Mouse (Mus musculus) megakaryocyte-erythroid progenitor cell, adult 5-6 weeks (primary cell): ENCODE data around the gene Copa. TPM values are rescaled to one million over a fixed set of nuclear protein-coding genes. Genes with fewer than 3 reads are reported as not detected.
A peak's percentile ranks its signal among the peaks of the same experiment; 100 is the strongest.

Experiments
- ATAC-seq: replicated peaks from 2 replicates; pipeline ENCODE4 v1.8.0; 2016; ENCODE audit warnings: mild to moderate bottlenecking, inconsistent platforms; ENCODE audit not compliant: severe bottlenecking, poor library complexity, low FRiP score, low TSS enrichment
- total RNA-seq, 2 experiments: library from RNA; stranded (forward) in 1 of 2; stranded (reverse) in 1 of 2; fragments of 200-1000, 215-1000 nt in 1 of 2; fragments of >200 nt in 1 of 2; fragmentation: Nextera tagmentation in 1 of 2; gene quantifications; 2 replicates each; pipeline ENCODE4 v1.2.3; 2014 to 2017

Copa gene
- total RNA-seq, 2 experiments from 2014 or later = 107 to 114 TPM

DNA sequence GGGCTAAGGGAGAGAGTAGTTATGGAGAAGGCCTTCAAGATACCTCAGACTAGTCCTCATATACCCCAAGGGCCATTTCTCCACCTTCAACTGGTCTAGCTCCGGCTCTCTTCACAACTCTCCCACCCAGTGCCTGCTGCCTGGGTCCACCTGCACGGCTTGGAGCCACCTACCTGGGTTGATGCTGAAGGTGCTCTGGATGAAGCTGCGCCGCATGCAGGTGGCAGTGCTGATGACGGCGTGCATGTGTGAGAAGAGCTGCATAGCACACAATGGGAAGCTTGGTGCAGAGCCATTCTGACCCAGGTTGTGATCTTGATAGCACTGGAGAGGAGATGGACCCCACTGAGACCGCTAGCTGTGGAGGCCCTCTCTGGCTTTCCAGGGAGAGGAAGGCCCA is 9.7 kb upstream of the Copa start:
- no peak for ATAC-seq

DNA sequence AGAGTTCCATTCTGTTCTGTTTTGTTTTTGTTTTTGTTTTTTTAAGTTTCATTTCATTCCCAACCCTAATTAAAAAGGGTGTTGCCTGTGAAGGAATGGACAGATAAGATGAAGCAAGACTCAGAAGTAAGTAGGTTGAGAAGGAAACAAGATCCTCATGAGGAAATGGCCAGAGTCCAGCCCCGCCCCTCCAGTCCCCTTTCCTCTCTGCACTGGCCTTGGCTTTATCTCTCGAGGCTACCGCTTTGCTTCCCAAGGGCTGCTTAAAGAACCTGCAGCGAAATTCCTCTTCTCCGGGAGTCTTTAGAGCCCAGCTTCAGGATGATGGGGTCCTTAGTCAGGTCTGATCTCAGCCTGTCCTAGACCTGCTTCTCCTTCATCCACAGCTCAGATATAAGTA is 4.3 kb upstream of the Copa start:
- ATAC-seq = no peak

DNA sequence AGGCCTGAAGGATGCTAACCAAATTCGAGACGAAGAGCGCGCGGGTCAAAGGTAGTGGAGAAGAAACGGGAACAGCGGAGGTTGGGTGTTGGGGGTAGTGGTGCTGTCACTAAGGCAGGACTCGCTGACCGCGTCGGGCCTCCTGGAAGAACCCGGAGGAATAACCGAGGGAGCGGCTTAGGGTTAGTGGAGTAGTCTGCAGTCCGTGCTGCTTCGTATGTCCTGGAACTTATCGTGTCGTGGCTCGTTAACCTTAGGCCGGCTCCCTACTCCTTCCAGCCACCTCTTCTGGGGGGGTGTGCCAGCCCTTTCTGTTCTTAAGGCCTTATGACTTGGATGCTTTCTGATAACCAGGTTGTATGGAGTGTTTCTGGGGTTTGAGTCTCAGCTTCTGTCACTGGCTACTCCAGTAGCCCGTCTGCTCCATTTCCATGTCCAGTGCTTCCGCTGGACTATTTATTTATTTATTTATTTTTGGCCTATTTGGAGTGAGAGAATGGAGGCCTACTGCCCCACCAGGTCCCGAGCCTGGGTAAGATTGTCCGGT is 643 bp downstream of the Copa start:
- ATAC-seq = peak; percentile 69

DNA sequence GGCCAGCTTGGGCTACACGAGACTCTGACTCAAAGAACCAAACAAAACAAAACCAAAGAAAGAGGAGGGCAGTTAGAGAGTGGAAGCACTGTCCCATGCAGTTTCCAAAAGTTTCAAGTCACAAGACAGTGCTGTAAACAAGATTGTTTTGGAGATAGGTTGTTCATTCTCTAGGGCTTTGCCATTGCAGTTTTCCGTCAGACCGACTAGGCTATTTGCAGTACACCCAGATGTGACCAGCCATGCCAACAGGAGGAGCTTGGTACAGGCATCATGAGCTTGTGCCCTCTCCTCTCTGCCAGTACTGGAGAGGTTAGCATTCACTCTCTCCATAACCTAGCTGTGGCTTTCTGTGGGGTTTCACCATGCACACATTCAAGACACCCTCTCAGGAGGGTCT is 11.2 kb downstream of the Copa start:
- no peak for ATAC-seq

DNA sequence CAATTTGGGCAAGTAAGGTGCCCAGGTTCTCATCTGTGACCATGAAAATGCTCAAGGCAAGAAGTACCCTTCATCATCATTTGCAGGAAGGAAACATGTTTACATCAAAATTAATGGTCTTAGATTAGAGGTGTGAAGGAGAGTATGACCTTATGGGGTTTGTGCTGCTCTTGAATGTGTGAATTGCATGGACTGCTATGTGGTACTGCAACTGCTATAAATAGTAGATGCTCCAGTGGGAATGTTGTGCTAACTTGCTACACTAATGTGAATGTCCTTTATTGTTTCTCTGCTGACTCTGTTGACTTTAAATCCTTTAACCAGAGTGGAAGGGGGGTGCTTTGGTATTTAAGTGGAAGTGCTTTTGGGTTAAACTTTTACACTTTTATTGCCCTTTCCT is 12.0 kb downstream of the Copa start:
- ATAC-seq = no peak

DNA sequence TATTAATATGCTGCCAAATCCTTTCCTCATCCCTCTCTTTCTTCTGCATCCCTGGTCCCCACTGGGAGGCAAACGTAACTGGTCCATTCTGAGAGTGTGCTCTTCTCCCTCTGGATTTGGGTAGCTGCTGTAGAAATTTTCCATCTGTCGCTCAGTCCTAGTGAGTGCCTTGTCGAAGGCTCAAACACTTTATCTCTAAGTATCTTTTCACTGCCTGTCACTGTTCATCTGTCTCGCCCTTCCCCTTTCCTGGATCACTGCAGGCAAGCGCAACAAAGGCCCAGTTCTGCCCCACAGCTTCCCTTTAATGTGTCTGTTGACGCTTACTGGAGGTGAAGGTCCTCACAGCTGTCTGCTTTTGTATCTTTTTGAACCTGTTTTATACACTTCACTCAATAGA is 12.9 kb downstream of the Copa start:
- ATAC-seq = no peak

DNA sequence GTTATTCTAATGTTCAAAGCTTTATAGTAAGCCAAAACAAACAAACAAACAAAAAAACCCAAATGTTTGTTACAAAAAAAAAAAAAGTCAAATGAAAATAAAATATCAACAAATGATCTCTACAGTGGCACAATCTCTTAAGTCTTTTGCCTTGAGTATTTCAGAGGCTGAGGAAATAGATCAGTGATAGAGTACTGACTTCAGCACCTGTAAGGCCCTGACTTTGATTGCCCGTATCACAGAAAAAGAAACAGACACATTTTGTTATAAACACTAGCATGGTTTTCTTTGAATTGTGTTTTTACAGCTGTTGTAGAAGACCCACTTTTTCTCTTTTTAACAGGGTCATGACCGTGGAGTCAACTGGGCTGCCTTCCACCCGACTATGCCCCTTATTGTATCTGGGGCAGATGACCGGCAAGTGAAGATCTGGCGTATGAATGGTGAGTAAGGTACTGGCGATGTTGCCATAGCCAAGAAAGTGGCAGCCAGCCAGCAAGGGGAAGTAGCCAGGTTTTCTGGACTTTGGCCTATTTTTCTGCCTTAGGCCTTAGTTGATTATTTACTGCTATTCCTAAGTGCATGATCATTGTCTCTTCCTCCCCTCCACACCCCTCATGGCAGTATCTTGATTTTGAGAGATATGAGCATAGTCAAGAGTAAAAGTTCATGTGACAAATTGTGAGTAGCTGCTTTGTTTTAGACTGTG is 17.1 kb downstream of the Copa start:
- ATAC-seq = no peak

DNA sequence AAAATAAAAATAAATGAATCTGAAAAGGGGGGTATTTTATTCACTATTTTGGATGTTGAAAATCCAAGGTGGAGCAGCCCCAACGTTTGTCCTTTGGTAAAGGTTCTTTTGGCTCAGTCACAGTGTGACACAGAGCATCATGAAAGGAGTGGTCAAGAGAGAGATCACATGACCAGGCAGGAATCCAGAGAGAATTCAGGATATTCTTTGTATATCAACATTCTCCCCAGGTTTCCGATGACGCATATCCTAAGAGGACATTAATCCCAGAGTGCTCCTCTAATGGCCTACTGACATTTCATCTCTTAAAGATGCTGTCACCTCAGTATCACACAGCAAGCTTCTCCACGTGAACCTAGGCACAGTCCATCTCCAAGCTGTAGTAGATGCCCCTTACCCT is 21.3 kb downstream of the Copa start:
- no peak for ATAC-seq

DNA sequence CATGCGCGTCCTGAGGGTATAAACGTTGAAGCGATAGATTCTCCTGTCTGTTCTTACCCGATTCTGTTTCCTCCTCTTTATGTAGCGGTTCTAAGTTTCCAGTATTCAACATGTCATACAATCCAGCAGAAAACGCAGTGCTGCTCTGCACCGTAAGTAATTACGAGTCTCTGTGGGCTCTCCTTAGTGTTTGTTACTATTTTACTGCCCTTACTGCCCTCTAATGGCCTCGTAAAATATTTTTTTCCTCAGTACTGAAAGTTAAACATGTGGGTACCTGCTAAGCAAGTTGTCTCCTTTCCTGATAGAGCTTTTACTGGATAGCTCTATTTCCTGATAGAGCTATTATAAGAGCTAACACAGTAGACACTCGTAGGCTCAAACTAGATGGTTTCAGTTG is 22.8 kb downstream of the Copa start:
- ATAC-seq = no peak

DNA sequence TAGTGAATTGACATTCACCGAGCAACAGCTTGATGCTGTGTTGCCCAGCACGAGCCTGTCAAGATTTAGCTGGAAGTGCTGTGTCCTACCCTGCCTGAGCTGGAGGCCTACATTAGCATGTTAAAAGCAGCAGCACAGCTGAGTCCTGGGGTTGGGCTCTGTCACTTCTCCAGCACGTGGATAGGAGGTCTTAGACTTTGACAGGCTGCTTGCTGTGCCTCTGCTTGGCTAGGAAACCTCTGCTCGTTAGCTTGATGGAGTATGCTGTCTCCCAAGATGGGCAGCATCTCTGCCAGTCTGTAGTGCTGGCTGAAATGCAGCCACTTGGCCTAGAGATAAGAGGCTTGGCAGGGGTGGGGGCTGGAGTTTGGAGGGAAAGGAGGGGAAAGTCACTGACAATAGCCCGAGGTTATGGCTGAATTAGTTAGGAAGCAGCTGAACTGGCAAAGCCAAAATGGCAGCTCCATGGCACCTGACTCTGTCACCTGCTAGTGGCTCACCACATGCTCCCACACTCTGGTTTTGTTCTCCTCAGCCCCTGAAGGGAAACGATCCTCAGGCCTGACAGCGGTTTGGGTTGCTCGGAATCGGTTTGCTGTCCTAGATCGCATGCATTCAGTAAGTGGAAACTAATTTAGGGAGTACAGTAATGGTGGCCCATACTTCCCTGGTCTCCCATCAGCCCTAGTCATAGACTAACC is 25.6 kb downstream of the Copa start:
- no peak for ATAC-seq

DNA sequence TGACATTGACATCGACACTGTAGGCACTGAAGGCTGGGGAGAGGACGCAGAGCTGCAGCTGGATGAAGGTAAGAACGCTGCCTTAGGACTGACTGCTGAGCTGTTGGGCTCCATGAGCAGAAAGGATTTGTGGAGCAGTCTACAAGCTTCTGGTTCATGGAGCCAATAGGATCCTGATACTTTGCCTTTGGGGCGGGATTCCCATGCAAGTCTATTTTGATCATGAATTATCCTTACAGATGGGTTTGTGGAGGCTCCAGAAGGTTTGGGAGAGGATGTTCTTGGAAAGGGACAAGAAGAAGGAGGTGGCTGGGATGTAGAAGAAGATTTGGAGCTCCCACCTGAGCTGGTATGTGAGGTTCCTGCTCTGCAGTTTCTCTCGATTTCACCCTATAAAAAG is 34.6 kb downstream of the Copa start:
- ATAC-seq = no peak

DNA sequence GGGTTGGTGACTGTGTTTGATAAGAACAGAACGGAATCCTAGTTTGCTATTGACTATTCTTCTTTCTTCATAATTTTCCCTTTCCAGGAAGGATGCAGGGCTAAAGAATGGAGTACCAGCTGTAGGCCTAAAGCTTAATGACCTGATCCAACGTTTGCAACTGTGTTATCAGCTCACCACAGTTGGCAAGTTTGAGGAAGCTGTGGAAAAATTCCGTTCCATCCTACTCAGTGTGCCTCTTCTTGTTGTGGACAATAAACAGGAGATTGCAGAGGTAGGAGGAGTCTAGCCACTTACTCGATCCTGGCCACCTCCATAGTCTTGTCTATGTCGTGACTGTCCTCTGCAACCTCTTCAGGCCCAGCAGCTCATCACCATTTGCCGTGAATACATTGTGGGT is 36.8 kb downstream of the Copa start:
- ATAC-seq = no peak

DNA sequence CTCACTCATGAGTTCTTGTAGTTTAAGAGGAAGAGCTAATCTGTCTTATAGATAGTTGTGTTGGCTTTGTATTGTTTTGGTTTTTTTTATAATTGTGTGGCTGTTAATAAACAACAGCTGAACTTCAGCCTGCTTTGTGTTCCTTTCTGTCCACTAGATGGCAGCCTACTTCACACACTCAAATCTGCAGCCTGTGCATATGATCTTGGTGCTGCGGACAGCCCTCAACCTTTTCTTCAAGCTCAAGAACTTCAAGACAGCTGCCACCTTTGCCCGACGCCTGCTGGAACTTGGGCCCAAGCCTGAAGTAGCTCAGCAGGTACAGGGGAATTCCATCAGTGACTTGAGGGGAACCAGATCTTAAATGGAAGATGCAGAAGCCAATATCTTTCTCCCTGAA is 37.4 kb downstream of the Copa start:
- peak; percentile 76 for ATAC-seq

DNA sequence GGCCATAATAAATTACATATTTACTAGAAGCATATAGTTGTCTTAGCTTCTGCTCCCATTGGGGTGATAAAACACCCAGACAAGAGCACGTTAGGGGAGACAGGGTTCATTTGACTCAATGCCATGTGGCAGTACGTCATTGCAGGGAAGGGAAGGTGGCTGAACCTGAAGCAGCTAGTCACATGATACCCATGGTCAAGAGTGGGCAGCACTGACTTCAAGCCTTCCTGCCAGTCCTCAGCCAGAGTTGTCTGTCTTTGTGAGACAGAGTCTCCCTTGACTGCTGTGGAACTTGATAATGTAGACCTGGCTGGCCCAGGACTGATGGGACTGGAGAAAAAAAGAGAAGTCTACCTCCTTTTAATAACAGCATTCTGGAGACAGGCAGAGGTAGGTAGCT is 40.3 kb downstream of the Copa start:
- no peak for ATAC-seq

DNA sequence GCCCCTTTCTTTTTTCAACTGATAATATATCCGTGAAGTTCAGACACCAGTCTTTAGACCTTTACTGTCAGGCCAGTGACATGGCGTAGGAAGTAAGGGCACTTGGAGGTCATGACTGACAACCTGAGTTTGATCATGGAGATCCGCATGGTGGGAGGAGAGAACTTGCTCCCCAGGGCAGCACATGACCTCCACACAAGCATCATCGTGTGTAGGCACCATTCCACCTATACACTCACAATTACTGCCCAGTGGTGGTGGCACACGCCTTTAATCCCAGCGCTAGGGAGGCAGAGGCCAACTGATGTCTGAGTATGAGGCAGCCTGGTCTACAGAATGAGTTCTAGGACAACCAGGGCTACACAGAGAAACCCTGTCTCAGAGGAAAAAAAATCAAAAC is 42.2 kb downstream of the Copa start:
- no peak for ATAC-seq

DNA sequence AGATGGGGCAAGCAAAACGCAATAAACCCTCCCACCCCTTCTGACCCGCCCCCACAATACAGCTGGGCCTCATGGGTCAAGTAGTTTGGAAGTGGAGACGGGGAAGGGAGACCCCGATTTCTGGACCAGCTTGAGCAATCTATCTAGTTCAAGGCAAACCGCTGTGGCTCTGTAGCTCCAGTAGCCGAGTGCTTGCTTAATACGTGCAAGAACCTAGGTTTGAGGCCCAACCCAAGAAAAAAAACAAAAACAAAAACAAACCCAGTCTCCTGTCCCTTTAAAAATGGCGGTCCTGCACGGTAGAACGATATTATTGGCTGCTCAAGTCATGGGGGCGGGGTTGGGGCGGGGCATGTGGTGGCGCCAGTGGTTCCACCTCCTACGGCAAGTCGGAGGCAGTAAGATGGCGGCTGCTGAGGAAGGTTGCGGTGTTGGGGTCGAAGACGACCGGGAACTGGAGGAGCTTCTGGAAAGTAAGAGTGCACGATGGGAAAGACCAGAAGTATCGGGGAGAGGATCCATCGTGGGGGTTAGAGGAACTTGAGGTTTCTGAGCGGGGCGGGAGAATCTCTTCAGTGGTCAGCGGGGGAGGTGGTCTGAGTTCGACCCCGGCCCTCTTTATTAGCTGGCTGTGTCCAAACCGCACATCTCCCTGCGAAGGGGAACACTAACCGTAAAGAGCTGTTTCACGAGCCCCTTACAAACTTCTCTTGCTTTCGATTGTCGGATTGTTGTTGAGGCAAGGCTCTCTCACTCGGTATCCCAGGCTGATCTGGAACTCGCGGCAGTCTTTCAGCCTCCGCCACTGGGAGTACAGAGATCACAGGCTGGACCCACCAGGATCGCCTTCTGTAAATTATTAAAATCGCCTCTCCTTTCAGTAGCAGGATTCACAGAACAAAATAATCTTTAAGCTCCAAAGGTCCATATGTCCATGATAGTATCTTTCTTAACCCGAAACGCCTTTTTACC is 44.3 kb downstream of the Copa start, which contains the start of gene Pex19:
Gene Pex19, plus strand, starts transcription at position 380 of the 972 bp plus-strand sequence.
- ATAC-seq = peak; percentile 83

DNA sequence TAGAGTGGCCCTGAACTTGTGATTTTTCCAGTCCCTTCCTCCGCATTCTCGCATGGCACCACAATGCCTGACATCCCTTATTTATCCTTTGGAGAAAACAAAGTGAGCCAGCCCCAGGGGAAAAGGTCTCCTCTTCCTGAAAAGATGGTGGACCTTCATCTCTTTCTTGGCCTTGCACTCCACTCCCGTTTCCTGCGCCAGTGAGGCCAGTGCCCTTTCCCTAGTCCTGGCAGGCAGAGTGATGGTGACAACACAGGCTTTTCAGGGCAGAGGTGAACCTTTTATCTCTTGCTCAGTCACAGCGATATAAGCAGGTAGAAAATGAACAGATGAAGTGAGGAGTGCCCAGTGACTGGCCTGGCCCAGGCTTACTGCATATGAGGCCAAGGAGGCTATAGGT is 45.2 kb downstream of the Copa start:
- no peak for ATAC-seq

DNA sequence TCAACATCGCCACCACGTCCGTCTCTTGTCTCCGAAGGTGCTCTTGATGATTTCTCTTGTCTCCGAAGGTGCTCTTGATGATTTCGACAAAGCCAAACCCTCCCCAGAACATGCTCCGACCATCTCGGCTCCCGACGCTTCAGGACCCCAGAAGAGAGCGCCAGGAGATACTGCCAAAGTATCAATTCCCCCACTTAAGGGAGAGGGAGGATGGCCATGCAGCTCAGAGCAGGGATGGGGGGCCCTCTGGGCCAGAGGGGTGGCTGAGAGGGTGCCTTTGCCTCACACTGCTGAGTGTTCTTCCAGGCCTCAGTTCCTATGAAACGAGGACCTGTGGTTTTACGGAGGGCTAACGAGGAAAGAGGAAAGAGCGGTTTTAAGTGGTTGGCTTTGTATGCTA is 46.2 kb downstream of the Copa start:
- ATAC-seq = no peak

DNA sequence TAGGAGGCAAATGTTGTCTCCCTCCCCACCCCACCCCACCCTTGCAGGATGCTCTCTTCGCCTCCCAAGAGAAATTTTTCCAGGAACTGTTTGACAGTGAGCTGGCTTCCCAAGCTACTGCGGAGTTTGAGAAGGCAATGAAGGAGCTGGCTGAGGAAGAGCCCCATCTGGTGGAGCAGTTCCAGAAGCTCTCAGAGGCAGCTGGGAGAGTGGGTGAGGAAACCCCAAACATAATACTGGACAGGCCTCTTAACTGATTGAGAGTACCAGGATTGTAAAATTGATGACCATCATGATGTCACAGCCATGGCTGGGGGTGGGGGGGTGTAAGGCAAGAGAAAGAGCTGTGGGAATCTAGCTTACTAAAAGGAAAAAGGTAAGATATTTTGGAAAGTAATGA is 46.8 kb downstream of the Copa start:
- ATAC-seq = peak; percentile 29; the same call in 1 of the 2 replicates

DNA sequence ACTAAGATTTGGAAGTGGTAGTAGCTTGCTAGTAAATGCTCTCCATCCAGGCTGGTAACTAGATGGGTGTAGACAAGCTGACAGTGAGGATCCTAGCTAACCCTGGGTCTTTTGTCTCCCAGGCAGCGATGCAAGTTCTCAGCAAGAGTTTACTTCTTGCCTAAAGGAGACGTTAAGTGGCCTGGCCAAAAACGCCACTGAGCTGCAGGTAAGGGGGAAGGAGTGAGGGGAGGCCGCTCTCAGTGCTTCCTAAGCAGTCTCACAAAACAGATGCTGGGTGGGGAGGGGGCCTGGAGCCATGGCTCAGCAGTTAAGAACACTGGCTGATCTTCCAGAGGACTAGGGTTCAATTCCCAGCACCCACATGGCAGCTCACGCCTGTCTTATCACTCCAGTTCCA is 47.5 kb downstream of the Copa start:
- ATAC-seq = no peak
